Mouse (Mus musculus) forebrain, postnatal 0 days (tissue): Measurements from ENCODE around the gene Slc38a8. TPM values are rescaled to one million over a fixed set of nuclear protein-coding genes. Genes with fewer than 3 reads are reported as not detected.

ENCODE experiments used
- ATAC-seq: fragments of 200-750 bp; cut with Nextera tagmentation; 2 replicates; pipeline ENCODE4 v1.8.0; 2017; ENCODE audit warnings: mild to moderate bottlenecking, moderate library complexity
- DNase-seq: peaks from one replicate; pipeline ENCODE4 v3.0.0-alpha.2; 2015
- H3K27ac ChIP-seq: fragments of 300-500 bp; sonication (generic); 2 replicates; pipeline ENCODE4 v1.5.1; 2014; ENCODE audit warnings: low read depth, mild to moderate bottlenecking, antibody characterized with exemption, low read length, moderate library complexity, mixed read lengths
- H3K27me3 ChIP-seq: fragments of 300-500 bp; sonication (generic); 2 replicates; pipeline ENCODE4 v1.6.1; 2014; ENCODE audit warnings: mild to moderate bottlenecking, low read length, mixed read lengths; ENCODE audit not compliant: insufficient read depth
- H3K36me3 ChIP-seq: fragments of 300-500 bp; sonication (generic); 2 replicates; pipeline ENCODE4 v1.6.1; 2014; ENCODE audit warnings: mild to moderate bottlenecking, moderate library complexity; ENCODE audit not compliant: insufficient read depth
- H3K4me1 ChIP-seq: fragments of 300-500 bp; sonication (generic); 2 replicates; pipeline ENCODE4 v1.6.1; 2014; ENCODE audit warnings: antibody characterized with exemption; ENCODE audit not compliant: insufficient read depth
- H3K4me2 ChIP-seq: fragments of 300-500 bp; sonication (generic); 2 replicates; pipeline ENCODE4 v1.6.1; 2014; ENCODE audit warnings: low read depth, mild to moderate bottlenecking, moderate library complexity
- H3K4me3 ChIP-seq: fragments of 300-500 bp; sonication (generic); 2 replicates; pipeline ENCODE4 v1.5.1; 2014; ENCODE audit warnings: low read depth, low read length, mixed read lengths
- H3K9ac ChIP-seq: fragments of 300-500 bp; sonication (generic); 2 replicates; pipeline ENCODE4 v1.6.1; 2014; ENCODE audit warnings: mild to moderate bottlenecking
- H3K9me3 ChIP-seq: fragments of 300-500 bp; sonication (generic); 2 replicates; pipeline ENCODE4 v1.6.1; 2016; ENCODE audit warnings: low read length
- CTCF ChIP-seq: sonication (generic); IDR thresholded peaks from 2 replicates; pipeline ENCODE4 v1.5.1; 2016; ENCODE audit warnings: antibody characterized with exemption, control low read depth, low read depth
- WGBS: fragments of 180-500 bp; shearing (Covaris S2); extraction: QIAGEN DNeasy Blood & Tissue Kit; methylation state at CpG from one replicate; pipeline ENCODE4 v1.1.7; 2014; 5-methylcytosine and 5-hydroxymethylcytosine counted together
- polyA plus RNA-seq: library from polyadenylated mRNA; unstranded; fragments of >200 nt; fragmentation: Nextera tagmentation; extraction: Ambion mirVana; gene quantifications from 2 replicates; pipeline ENCODE4 v1.2.1, GENCODE M21; 2015
- total RNA-seq: library from RNA; depleted of rRNA; stranded (reverse); fragments of >200 nt; gene quantifications from 2 replicates; pipeline ENCODE4 v1.2.3, GENCODE M21; 2014

The Slc38a8 gene
- total and polyA plus RNA-seq, 2 experiments from 2014 or later: 0.12 TPM; not detected in 1

DNA sequence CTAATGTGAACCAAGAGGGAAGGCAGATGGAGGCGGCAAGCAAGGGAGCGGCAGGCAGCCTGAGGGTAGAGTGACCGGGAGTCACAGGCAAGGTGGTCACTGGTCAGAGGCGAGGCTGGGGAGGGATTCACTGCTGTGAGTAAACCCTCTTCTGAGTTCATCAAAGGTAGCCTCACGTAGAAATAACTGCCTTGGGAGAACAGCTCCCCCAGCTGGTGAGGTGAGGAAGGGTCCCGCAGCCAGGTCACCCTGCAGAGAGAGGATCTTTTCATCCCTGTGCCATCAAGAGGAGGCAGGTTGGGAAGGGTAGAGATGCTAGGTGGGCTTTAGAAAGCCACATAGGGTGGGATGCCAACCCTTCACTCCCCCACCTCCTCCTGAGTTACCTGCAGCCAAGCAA, 4.7 kb downstream of the Slc38a8 start:
- Histone ChIP-seq H3K27me3 (no peaks in the 10 kb centered on the region), H3K4me3 (no peak overlapping the region), H3K9me3 (no peaks in the 10 kb centered on the region), H3K9ac (no peak overlapping the region), H3K27ac (no peak overlapping the region), H3K4me2 (no peak overlapping the region), H3K4me1 (no peaks in the 10 kb centered on the region), H3K36me3 (no peaks in the 10 kb centered on the region)
- DNase-seq: no peak
- peak; percentile 67 for TF ChIP-seq CTCF
- no peak for ATAC-seq
- WGBS: 35% methylated on average over 6 of the region's 6 CpGs

DNA sequence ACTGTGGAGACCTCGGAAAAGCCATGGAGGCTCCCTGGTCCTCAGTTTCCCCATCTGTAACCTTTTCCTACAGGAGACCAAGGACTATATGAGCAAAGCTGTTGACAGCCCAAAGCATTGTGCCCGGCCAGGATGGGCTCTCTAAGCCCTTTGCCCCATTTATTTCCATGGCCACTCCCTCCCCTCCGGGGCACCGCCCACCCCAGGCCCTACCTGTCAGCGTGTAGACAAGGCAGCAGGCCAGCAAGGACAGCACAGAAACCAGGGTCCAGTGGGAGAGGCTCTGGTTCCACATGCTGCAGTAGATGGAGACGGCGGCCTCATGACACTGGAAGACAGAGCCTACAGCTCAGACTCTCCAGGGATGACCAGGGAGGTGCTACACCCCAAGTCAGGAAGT, 14.4 kb downstream of the Slc38a8 start:
- WGBS: 81% methylated on average over 7 of the region's 7 CpGs
- TF ChIP-seq CTCF: no peak
- Histone ChIP-seq H3K4me3 (no peak overlapping the region), H3K9ac (no peak overlapping the region), H3K4me1 (no peaks in the 10 kb centered on the region), H3K36me3 (no peaks in the 10 kb centered on the region), H3K27ac (no peak overlapping the region), H3K4me2 (no peak overlapping the region), H3K27me3 (no peaks in the 10 kb centered on the region), H3K9me3 (no peaks in the 10 kb centered on the region)
- DNase-seq: no peak
- no peak for ATAC-seq

DNA sequence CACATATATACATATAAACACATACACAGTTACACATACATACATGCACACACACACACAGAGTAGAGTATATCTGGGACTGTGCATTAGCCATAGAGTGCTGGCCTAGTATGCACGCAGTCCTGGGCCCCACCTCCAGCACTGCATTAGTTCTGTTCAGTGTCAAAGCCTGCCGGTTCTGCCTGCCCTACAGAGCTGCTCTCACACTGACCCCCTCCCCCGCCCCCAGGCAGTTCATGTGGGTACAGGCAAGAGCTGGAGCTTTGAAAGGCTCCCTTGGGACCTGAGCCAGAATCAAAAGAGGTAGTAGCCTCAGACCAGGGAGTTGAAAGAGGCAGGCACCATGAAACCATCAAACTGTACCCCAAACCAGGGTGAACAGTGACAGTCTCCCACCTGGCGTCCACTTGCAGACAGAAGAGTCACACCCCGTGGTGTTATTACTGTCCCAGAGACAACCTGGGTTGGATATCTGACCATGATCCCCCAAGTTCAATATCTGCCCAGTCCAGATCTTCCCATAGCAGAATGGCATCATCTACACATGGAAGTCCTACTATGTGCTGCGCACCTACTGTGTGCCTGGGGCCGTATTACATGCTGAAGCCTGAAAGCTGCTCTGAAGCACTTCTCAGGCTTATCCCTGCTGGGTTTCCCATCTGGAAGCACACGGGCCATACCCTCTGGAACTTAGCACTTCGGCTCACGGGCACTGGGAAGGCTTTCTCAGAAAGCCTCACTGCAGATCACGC, 17.2 kb downstream of the Slc38a8 start:
- Histone ChIP-seq H3K4me1 (no peaks in the 10 kb centered on the region), H3K4me3 (no peak overlapping the region), H3K9ac (no peak overlapping the region), H3K36me3 (no peaks in the 10 kb centered on the region), H3K4me2 (no peak overlapping the region), H3K27me3 (no peaks in the 10 kb centered on the region), H3K9me3 (no peaks in the 10 kb centered on the region), H3K27ac (no peak overlapping the region)
- ATAC-seq (no peak), DNase-seq (no peak)
- 88% methylated on average over 11 of the region's 11 CpGs for WGBS
- no peak for TF ChIP-seq CTCF

DNA sequence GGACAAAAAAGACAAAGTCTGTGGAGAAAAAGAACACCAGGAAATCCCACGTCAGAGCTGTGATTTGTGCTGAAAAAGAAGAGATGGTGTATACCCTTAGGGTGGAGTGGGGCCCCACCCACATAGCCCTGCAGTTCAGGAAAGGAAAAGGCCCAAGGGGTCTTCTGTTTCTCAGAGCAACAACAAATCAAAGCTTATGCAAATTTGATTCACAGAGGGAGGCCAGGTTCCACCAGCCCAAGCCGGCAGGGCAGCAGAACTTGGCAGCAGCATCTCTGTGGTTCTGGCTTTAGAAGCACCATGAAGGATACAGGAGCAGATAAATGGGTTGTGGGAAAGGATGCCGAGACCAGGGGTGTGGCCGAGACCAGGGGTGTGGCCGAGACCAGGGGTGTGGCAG, 22.8 kb downstream of the Slc38a8 start:
- Histone ChIP-seq H3K4me3 (no peak overlapping the region), H3K4me2 (no peak overlapping the region), H3K9me3 (no peaks in the 10 kb centered on the region), H3K36me3 (no peaks in the 10 kb centered on the region), H3K4me1 (no peaks in the 10 kb centered on the region), H3K27ac (no peak overlapping the region), H3K9ac (no peak overlapping the region), H3K27me3 (no peaks in the 10 kb centered on the region)
- TF ChIP-seq CTCF: no peak
- 26% methylated on average over 5 of the region's 5 CpGs for WGBS
- no peak for DNase-seq
- no peak for ATAC-seq

DNA sequence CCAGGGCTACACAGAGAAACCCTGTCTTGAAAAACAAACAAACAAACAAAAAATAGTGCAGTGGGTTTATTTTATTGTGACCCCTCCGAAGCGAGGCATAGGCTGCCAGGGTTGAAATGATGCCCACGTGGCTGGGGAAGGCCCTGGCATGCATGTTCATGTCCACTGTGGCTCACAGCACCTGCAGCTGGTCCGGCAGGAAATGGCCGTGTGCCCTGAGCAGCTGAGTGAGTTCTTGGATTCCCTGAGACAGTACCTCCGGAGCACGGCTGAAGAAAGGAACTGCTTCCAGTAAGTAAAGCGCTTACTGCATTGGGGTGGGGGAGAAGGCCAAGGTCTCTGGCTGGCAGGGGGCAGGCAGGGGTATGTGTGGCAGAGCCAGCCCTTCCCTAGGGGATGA, 33.4 kb downstream of the Slc38a8 start:
- H3K4me2 ChIP-seq: no peak overlapping the region
- H3K27me3 ChIP-seq: no peaks in the 10 kb centered on the region
- DNase-seq: no peak
- H3K9me3 ChIP-seq: no peaks in the 10 kb centered on the region
- WGBS: 81% methylated on average over 8 of the region's 8 CpGs
- H3K4me1 ChIP-seq: peaks cover 16% of the 10 kb centered on the region
- no peak overlapping the region for H3K9ac ChIP-seq
- H3K36me3 ChIP-seq: no peaks in the 10 kb centered on the region
- ATAC-seq: no peak
- H3K27ac ChIP-seq: no peak overlapping the region
- no peak overlapping the region for H3K4me3 ChIP-seq
- TF ChIP-seq CTCF: no peak

DNA sequence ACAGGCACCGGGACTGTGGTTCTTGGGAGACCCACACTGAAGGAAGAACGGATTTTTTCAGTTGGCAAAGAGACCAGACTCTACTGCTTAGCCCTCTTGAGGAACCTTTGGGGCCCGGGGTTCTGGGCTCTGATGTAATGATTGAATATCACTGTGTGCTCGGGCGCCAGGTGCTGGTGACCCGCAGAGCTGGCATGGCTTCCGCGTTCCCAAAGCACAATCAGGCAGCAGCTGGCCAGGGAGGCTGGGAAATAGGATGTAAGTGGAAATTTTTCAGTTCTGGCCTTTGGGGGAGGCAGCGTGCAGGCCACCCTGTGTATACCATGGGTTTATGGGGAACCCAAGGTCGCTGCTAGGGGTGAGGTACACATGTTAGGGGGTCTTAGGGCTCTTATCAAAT, 34.7 kb downstream of the Slc38a8 start:
- Histone ChIP-seq H3K9ac (no peak overlapping the region), H3K27ac (peak overlapping the region; percentile 29; the same call in 1 of the 2 replicates), H3K27me3 (no peaks in the 10 kb centered on the region), H3K36me3 (no peaks in the 10 kb centered on the region), H3K4me2 (no peak overlapping the region), H3K9me3 (no peaks in the 10 kb centered on the region), H3K4me3 (no peak overlapping the region), H3K4me1 (peaks cover 16% of the 10 kb centered on the region)
- 62% methylated on average over 10 of the region's 10 CpGs for WGBS
- ATAC-seq (no peak), DNase-seq (no peak)
- no peak for TF ChIP-seq CTCF

DNA sequence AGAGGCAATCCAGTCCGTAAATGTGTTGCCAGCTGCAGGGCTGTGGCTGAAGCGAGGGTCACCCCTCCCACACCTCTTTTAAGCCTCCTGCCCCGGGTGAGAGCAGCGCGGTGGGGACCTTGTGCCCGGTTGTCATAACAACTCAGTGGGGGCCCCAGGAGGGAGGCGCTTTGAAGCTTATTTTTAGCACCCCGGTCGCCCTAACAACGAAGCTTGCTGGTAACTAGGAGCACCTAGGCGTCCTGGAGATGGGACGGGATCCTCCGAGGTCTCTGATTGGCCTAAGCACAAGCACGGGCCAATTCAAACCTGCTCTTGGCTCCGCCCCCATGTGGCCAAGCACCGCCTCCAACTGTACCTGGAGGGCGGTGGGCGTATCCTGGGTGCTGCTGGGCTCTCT, 35.4 kb downstream of the Slc38a8 start:
- Histone ChIP-seq H3K4me3 (no peak overlapping the region), H3K4me2 (peak overlapping the region; percentile 42), H3K36me3 (no peaks in the 10 kb centered on the region), H3K9me3 (no peaks in the 10 kb centered on the region), H3K9ac (0 out of 2 replicates have a peak overlapping the region, but pooled peaks have one; percentile 22), H3K27me3 (no peaks in the 10 kb centered on the region), H3K4me1 (peaks cover 16% of the 10 kb centered on the region), H3K27ac (no peak overlapping the region)
- TF ChIP-seq CTCF: no peak
- WGBS: 4% methylated on average over 18 of the region's 18 CpGs
- ATAC-seq (peak; percentile 91), DNase-seq (peak; percentile 79)
